Mouse (Mus musculus) T-cell, adult 2 months (primary cell): ENCODE measurements at regions not wholly inside any gene's neighbourhood (a gene's known extent, or its start where the extent isn't known, plus 50 kb on each side); places are given as distances from the start of the nearest gene placed in this dataset.

Experiments used
- DNase-seq: peaks from one replicate; pipeline ENCODE4 v3.0.0; 2022; ENCODE audit warnings: low spot score

DNA sequence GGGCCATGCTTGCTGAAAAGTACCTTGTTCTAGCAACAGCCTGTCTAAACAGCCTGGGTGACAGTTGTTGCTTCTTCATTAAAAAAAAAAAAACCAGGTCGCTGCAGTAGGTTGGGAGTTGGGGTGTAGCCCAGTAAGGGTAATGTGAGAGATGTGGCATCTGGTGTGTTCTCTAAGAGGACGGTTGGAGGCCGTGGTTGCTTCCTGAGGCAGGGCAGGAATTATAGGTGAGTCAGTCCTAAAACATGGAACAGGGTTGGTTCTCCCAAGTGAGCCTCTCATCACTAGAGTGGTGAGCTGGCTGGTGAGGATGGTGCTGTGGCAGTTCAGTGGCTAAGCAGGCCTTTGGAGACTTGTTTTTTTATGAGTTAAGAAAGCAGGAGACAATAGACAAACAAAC is 283.3 kb upstream of the Prickle1 start:
- DNase-seq = no peak

DNA sequence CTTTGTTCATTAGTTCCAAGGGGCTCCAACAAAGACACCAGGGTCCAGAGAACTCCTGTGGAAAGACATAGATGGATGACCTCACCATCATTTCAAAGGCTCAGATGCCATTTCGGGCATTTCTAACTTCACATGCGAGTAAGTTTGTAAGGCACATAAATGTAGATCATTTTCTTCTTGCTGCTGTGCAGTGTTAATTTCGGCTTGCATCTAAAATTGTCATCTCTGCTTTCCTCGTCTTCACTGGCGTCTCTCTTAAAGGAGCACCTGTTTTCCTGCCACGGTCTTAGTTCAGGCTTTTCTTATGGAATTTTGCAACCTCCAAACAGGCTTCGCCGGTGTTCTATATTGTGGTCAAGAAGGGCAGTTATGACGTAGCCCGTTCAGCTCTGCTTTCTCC is 280.6 kb upstream of the Prickle1 start:
- no peak for DNase-seq

DNA sequence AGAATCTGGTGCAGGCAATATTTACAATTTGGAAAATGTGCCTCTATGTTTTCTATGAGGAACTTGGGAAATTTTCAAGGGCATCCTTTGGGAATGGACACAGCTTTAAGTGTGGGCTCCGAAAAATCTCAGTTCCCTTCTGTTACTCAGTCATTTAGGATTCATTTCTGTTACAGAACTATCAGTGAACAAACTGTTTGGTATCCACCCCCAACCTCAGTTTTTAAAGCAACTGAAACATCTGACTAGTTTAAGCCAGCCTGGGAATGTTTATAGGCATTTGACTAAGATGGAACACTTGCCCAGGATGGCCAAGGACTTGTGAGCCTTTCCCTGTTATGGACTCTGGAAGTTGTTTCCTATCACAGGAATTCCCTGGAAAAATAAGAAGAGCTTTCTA is 280.0 kb upstream of the Prickle1 start:
- no peak for DNase-seq

GRCm38 (mm10) chr15:93874206-93874605 is 278.5 kb upstream of the Prickle1 start:
- DNase-seq = no peak

GRCm38 (mm10) chr15:93857336-93857901 is 261.7 kb upstream of the Prickle1 start:
- no peak for DNase-seq

- DNase-seq = no peak
Observed at GRCm38 (mm10) chr15:93853221-93853620, 257.5 kb upstream of the Prickle1 start.

- DNase-seq = no peak
Observed at GRCm38 (mm10) chr15:93852126-93852525, 256.4 kb upstream of the Prickle1 start.

DNA sequence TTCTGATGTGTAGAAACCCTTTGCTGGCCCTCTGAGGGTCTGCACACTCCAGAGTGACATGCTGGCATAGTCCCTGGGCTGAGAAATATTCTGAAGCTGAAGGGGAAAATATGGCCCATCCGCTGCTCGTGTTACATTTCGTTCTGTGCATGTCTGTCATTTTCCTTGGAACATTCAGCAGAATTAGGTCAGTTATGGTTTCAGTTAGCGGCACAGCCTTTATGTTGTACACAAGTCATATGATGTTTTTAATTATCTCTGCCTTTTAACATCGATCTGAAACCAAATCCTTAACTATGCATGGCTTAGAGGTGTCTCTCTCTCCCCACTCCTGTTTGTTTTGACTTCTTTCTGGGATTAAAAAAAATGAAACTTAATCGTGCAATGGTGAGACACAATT is 254.7 kb upstream of the Prickle1 start:
- DNase-seq = no peak

DNA sequence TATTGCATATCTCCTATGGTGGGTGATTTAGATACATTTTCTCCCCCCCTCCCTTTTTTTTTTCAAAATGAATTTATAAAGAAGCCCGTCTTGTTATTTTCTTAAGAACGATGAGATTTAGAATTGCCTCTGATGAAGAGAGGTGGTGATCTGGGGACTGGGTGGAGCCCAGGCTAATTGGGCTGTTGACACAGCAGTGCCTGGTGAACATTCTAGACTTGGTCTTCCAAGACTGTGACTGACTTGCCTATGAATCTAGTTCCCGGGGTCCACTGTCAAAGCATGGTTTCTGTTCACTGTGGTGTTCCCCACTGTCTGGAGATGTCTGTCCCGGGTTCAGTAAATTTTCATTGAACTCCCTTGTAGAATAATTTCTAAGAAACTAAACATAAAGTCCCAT is 253.1 kb upstream of the Prickle1 start:
- no peak for DNase-seq

- no peak for DNase-seq
Observed at GRCm38 (mm10) chr15:93846797-93847196, 251.1 kb upstream of the Prickle1 start.

DNA sequence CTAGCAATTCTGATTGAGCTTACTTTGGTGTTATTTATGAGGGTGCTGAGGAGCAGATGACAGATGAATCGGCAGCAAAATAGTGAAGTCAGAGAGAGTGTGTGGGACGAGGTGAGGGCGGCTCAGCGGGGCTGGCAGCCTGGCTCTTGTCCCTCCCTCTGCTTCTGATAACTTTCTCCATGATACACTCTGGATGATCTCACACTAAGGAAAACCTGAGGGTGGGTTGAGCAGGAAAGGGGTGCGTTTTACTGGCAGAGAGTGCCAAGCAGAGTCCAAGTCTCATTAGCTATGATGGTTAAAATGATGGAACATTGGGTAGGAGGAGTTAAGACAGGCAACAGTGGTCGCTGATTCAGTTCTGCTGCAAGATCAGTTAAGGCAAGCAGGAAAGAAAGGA is 250.1 kb upstream of the Prickle1 start:
- no peak for DNase-seq

DNA sequence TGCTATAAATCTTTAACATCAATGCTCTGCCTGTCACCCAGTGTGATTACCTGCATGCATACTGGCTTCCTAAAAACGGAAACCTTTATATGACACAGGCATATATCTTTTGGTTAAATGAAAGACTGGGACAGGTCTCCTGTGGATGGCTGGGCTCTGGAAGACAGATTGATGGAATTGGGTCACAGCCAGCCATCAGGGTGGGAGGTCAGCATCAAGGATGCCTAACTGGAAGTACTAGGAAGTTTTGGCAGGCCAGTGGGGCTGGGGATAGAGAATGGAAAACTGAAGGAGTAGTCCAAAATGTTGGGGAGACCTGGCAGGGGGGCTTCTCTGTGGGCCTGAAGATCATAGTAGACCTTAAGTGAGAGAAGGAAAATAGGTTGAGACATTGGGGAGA is 237.3 kb upstream of the Prickle1 start:
- DNase-seq = no peak

DNA sequence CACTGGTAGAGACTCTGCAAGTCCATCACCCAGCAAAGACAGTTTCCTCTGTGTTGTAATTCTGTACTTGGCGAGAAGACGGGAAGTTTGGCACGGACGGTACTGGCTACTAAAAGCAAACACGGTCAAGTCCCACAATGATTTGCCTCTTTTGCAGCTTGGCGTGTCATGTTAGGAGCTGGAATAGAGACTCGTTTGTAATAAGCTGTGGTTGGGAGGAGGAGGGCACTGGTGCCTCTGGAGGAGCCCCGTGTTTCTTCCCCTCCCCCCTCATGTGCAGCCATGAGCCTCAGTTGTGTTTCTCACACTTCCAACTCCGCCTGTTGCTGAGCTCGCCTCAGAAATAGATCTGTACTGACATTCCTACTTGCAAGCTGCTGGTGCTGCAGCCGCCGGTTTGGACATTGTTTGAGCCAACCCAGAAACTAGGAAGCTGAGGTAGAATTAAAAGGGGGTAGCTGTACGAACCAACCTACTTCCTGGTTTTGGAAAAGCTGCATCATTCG is 236.8 kb upstream of the Prickle1 start:
- no peak for DNase-seq

DNA sequence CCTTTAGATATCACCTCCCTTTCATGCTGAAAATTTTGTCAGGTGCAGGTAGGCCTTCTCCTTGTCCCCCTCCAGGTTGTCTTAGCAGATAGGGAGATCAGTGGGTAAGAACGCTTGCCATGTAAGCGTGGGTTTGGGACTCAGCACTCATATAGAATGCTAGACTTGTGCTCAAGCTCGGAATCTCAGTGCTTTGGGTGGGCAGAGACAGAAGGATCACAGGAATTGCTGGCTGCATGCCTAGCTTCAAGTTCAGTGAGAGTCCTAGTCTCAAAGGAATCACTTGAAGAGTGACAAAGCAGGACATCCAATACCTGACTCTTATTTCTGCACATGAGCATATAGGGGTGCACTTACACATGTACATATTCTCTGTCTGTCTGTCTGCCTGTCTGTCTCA is 235.5 kb upstream of the Prickle1 start:
- DNase-seq = no peak

DNA sequence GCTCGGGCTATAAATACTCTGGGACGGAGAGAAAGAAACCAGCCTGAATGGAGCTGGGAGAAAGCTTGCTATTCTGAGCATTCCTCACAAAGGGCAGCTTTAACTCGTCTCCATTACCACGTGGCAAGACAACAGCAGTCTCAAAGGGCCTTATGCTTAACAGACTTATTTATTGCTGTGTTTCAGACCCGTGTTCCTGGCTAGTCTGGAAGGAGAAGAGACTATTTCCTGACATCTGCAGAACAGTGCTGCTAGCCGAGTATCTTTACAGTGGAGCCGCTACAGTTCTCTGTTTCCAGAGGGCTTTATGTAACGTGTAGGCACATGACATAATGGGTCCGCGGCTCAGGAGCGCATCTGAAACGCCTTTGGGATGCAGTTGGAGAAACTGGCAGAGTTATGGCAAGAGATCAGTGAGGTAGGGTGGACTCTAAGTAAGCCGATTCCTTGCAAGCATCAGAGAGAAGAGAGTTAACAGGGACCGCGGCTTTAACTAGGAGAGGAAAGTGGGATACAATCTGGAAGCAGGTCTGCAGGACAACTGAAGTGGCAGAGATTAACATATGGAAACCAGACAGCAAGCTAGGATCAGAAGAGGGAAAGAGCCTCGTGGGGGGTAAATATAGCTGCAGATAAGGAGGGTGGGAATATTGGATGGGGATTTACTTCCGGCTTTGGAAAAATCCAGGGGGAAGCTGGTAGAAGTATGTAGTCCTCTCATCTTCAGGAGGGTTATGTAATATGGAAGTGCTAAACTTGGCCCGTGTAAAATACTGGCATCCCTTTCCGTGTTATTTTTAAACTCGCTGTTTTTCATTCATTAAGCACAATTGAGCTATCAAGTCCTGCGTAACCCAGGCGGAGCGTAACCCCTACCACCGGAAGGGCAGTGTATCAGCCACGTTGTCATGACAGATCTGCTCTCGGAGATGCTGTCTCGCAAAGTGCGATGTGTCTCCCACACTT is 229.3 kb upstream of the Prickle1 start:
- DNase-seq = no peak

DNA sequence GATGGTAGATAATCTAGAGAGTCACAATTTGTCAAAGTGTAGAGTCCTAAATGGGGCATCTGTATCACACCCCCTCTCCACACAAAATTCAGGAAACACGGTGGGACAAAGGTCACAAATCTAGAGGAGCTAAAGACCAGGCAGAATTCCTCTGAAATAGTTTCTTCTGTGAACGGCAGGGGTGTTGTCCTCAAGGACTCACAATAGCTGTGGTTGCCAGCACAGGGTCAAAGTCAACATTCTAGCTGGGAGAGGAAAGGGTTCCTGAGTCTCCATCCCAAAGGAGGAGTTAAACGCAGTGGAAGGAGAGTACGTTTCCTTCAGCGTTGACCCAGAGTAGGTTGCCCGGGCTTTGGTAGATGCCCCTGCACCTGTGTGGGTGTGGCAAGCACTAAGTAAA is 225.5 kb upstream of the Prickle1 start:
- DNase-seq = no peak

DNA sequence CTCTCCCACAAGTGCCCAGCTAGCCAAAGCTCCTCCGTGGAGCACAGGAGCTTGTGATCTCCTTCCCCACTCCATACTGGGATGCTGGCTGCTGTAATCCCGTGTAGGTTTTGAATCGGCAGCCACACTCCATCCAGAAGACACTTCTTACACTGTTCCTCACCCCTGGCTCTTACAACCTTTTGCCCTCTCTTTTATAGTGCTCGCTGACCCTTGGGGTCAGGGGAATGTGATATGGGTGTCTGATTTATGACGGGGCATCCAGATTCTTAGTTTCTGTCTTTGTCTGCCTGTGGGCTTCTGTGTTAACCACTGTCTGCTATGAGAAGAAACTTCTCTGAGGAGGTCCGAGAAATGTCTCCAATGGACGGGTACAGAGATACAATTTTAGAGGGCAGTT is 216.3 kb upstream of the Prickle1 start:
- no peak for DNase-seq

GRCm38 (mm10) chr15:93807993-93808392 is 212.3 kb upstream of the Prickle1 start:
- no peak for DNase-seq

GRCm38 (mm10) chr15:93807505-93807904 is 211.8 kb upstream of the Prickle1 start:
- no peak for DNase-seq

DNA sequence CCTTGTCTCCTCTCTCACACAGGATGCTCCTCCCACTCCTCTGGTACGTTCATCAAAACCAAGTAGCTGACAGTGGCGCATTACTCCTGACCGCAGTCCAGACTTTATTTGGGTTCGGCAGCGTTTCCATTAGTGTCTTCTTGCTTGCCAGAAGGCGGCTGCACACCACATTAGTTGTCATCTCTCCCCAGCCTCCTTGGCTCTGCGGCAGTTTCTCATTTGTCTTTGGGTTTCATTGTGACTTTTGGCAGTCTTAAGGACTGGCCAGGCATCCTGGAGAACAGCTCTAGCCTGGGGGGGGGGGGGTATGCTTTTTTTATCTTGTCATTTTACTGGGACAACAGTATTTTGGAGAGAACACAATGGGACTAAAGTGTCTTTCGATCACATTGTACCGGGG is 209.0 kb upstream of the Prickle1 start:
- no peak for DNase-seq

DNA sequence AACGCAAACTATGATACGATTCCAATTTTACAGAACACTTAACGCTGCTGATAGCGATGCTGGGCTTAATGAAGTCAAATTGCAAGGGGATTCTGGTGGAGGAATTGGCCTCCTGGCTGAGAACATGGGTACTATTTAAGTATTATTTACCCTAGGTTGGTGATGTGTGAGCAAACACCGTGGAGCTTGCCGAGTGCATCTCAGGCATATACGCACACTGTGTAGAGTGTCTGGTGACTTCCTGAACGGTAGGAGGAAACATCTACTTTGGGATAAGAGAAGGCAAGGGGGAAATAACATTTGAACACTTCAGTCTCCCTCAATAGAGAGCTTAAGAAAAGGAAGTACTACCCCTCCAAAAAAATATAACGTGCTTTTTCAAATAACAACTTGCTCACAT is 194.8 kb upstream of the Prickle1 start:
- DNase-seq = no peak

DNA sequence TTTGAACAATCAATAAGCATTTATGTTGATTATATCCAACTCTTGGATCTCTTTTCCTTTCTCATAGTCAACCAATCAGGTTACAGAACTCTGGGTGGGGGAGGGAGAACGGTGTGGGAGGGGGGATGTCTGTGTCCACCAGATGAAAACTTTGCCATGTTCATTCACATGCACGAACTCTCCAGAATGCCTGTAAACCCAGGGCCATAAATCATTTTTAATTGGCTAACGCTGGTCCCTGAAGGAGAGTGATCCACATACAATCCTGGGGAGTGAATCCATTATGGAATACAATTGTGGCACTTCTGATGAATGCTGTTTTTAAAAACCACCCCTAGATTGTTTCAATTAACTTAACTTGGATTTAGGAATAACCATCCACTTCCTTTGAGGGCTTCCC is 194.1 kb upstream of the Prickle1 start:
- no peak for DNase-seq

DNA sequence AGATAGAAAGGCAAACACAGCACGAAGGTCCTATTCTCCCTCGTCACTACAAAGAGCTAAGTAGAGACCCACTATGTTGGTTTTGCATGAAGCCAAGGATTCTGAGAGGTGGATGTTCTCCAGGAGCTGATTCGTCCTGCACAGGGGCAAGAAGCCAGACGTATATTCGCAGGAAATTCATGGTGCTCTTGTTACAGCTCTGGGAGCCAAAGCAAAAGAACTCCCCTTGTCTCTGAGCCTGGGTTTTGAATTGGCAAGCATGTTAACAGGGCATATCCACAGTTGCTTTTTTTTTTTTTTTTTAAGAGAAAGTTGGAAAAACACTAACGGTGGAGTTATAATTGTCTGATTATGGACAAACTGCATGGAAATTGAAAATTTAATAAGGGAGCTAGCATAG is 191.7 kb upstream of the Prickle1 start:
- no peak for DNase-seq
